Mouse (Mus musculus): ENCODE measurements at regions not wholly inside any gene's neighbourhood (a gene's known extent, or its start where the extent isn't known, plus 50 kb on each side); places are given as distances from the start of the nearest gene placed in this dataset.

- DNase-seq (ENCODE audit: low read depth) = no peak
These were observed 125.2 kb upstream of the Zfand5 start for GRCm38 (mm10) chr19:21146860-21147390.

DNA sequence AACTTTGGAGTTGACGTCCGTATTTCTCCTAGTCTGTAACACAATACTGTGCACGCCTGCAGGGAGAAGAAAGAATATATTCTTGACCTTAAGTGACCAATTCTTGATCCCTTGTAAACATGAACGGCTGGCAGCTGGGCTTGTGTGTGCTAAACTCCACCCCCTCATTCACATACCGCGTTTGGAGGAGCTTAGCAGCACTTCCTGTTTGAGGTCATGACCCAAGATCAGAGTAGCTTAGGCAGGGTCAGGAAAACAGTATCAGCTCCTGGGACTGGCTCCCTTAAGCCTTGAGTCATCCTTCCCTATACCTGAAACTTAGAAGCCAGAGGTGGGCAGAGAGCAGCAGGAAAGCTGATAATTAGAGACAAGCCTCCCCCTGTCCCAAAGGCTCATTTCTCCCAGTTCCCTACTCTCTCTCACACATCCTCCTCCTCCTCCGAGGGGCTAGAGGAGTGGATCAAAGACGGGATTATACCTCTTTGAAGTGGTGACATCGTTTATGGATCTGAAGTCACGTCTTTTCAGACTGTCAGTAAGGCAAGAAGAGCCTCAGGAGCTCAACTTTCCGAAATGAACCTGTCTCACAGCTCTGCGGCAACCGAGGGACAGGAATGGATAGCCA is 127.3 kb upstream of the Zfand5 start:
- DNase-seq (ENCODE audit: low read depth) = peak; percentile 16

- DNase-seq (ENCODE audit: low read depth) = no peak
These were observed 128.0 kb upstream of the Zfand5 start for GRCm38 (mm10) chr19:21143970-21144595.

DNA sequence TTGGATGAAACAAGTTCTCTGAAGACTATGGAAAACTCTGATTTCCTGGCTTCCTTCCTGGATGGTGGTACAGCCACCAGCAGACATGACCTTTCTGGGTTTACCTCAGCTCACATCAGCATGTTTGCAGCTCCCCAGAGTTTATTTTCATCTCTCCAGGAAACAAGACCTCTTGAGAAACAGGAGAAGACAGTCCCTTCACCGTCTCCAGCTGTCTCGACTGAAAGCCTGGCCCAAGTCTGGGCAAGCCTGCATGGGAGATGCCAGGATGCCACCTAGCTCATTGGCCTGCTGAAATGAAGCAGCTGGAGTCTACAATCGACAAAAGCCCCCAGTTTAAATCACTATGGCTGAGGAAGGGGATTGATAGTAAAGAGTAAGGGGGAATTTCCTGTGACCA is 131.6 kb upstream of the Zfand5 start:
- DNase-seq (ENCODE audit: low read depth) = no peak

DNA sequence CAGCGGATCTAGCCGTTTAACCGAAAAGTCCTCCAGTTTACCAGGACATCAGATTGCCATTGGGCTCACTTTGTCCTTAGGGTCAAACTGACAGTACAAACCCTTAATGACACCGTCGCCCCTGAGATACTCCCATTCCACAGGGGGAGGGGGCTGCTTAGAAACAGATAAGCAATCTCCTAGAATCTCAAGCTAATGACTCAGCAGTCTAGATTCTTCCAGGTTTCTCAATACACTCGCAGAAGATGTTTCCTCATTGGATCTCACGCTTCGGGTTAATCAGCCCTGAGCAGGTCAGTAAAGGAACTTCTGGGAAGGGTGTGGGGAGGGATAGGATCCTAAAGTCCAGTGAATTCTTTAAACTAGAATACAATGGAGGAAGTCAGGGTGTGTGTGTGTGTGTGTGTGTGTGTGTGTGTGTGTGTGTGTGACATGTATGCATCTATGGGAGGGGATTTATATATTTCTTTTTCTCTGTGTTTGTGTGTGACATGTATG is 133.0 kb upstream of the Zfand5 start:
- no peak for DNase-seq (ENCODE audit: low read depth)

GRCm38 (mm10) chr19:21136756-21137155 is 135.3 kb upstream of the Zfand5 start:
- DNase-seq (ENCODE audit: low read depth) = no peak

DNA sequence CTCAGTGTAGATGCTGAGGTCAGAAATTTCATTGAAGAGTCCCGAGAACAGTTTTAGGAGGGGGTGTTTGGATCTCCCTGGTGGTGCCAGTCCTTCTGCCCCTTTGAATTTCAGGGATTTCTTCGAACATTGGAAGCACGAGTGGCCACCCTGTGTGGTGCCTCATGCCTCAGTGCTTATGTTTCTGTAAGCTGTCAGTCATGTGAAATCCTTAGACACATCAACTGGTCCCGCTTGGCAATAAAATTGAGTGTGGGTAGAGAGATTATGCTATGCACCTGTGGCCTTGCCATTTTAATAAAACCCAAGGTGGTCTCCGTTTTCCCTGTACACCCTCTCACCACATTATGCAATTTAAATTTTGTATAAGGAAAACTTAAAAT is 136.1 kb upstream of the Zfand5 start:
- DNase-seq (ENCODE audit: low read depth) = no peak

GRCm38 (mm10) chr19:21135297-21135997 is 136.6 kb upstream of the Zfand5 start:
- no peak for DNase-seq (ENCODE audit: low read depth)

DNA sequence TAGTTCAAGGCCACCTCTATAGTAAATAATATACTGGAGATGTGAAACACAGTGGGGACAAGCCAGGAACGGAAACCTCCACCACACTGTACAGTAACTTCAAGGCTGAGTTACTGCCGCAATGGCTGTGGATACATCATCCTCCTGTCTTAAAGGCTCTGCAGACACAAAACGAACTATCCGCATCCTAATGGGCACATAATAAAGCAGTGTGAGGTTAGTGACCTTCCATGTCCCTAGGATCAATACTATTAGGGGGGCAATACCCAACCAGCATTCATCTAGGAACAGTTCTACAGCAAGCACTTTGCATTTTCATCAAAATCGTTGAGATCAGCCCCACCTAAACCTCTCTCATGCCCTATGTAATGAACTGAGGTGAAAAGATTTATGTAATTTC is 142.4 kb upstream of the Zfand5 start:
- DNase-seq (ENCODE audit: low read depth) = no peak

- DNase-seq (ENCODE audit: low read depth) = no peak
These were observed 144.9 kb upstream of the Zfand5 start for GRCm38 (mm10) chr19:21127079-21127745.

DNA sequence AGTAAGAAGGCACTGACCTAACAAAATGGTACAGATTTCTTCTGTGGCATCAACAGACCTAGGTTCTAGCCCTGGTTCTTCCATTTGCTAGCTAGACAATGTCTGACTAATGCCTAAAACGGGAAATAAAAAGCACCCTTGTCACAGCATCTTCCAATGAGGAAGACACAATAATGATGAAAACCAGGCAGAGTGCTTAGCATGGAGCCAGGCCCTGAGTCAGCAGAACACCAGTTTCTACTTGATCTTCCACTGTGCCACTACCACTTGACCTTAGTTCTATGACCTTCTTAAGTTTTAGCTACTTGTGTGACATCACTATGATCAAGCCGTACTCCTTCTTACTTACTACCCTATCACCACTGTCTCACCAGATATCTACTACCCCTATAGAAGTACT is 145.4 kb upstream of the Zfand5 start:
- DNase-seq (ENCODE audit: low read depth) = no peak

GRCm38 (mm10) chr19:21119477-21119876 is 152.6 kb upstream of the Zfand5 start:
- DNase-seq (ENCODE audit: low read depth) = no peak

GRCm38 (mm10) chr19:21118782-21119181 is 153.3 kb upstream of the Zfand5 start:
- no peak for DNase-seq (ENCODE audit: low read depth)

DNA sequence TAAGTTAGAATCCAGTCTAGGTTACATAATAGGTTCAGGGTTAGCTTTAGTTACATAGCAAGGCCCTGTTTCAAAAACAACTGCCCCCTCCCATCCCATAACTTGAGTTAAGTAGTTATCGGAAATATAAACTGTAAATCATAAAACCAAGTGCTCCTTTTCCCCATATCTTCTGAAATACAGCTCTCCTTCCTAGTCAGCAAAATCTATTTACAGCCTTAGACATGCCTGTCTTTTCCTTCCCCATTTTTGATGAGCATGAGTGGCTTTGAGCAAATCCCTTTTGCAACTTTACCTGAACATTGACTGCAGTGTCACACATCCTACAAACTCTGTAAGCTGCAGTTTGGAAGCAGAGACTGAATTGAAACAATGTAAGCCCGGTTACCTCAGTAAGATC is 156.4 kb upstream of the Zfand5 start:
- DNase-seq (ENCODE audit: low read depth) = no peak

- DNase-seq (ENCODE audit: low read depth) = no peak
These were observed 157.8 kb upstream of the Tmc1 start for GRCm38 (mm10) chr19:21111836-21112235.

GRCm38 (mm10) chr19:21108311-21108710 is 154.3 kb upstream of the Tmc1 start:
- no peak for DNase-seq (ENCODE audit: low read depth)

DNA sequence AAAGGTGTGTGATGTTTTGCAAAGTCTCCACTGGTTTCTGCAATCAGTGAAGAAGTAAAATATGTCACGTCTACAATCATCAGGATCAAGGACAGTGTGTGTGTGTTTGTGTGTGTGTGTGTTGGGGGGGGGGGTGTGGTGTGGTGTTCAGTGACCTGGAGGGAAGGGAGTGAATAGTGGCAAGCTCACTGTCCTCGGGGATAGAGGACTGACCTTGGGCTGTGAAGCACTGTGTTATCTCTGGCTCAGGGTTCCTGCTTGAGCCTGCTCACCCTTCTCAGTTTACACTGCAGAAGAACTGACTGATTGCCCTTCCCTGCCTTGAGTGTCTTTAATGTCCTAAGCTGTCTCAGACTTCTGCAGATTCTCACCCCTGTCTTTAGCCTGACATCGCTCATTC is 153.7 kb upstream of the Tmc1 start:
- DNase-seq (ENCODE audit: low read depth) = no peak

DNA sequence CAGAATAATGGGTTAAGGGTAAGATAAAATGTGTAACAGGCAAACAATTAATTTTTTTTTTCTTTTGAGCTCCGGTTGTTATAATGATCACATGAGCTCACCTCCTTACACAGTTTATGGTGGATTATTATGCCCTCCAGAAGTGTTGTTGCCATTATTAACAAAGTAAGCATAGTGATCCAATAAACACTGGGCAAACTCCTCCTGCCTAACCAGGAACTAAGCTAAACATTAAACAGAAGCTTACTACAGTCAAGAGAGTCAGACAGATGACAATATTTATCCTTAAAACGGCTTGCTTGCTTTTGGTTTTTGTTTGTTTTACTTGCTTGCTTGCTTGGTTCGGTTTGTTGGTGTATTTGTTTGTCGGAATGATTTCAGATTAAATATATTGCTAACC is 153.3 kb upstream of the Tmc1 start:
- DNase-seq (ENCODE audit: low read depth) = no peak

GRCm38 (mm10) chr19:21106766-21107165 is 152.8 kb upstream of the Tmc1 start:
- DNase-seq (ENCODE audit: low read depth) = no peak

- DNase-seq (ENCODE audit: low read depth) = no peak
These were observed 152.3 kb upstream of the Tmc1 start for GRCm38 (mm10) chr19:21106241-21106669.

- DNase-seq (ENCODE audit: low read depth) = no peak
These were observed 151.0 kb upstream of the Tmc1 start for GRCm38 (mm10) chr19:21105004-21105403.

- peak; percentile 43 for DNase-seq (ENCODE audit: low read depth)
These were observed 150.5 kb upstream of the Tmc1 start for GRCm38 (mm10) chr19:21104462-21104936.
